In genomic region chr1:180942166-180943031, GRCm38 (mm10) we compare ENCODE assay signal across 8 mouse cellular contexts. TPM values are rescaled to one million over a fixed set of nuclear protein-coding genes. Genes with fewer than 3 reads are reported as not detected.
A peak's percentile ranks its signal among the peaks of the same experiment; 100 is the strongest.
DNase-seq lines count a peak whose midpoint lies in the region; ATAC-seq and TF ChIP-seq lines count a peak whose summit lies in the region.

Tmem63a (plus strand) TSS chr1:180942344.

- peak within 1 kb of the TSS; percentile 74 for H3K9ac ChIP-seq in intestine, postnatal 0 days (ENCODE audit: low read depth, low read length)
- peak within 1 kb of the TSS; percentile 86 for H3K9ac ChIP-seq in limb, embryonic 14.5 days (ENCODE audit: low read depth, low read length, severe bottlenecking)
- peak within 1 kb of the TSS; percentile 30 for H3K9ac ChIP-seq in midbrain, embryonic 15.5 days

- H3K4me3 ChIP-seq in cerebellum, adult 2 months (replicated peaks; ENCODE audit: insufficient read depth, low read depth, low read length) = peak within 1 kb of the TSS; percentile 53
- H3K4me3 ChIP-seq in embryonic facial prominence, embryonic 10.5 days = peak within 1 kb of the TSS; percentile 83
- peak within 1 kb of the TSS; percentile 78 for H3K4me3 ChIP-seq in intestine, postnatal 0 days (ENCODE audit: low read depth, low read length)
- H3K4me3 ChIP-seq in limb, embryonic 14.5 days (replicated peaks; ENCODE audit: low read length) = peak within 1 kb of the TSS; percentile 83
- H3K4me3 ChIP-seq in midbrain, embryonic 15.5 days = peak within 1 kb of the TSS; percentile 56

- DNase-seq in cerebellum, adult 2 months = peak; percentile 16 to 38
- peak; percentile 79 for DNase-seq in embryonic facial prominence, embryonic 10.5 days (ENCODE audit: low spot score)
- DNase-seq in heart, adult 11 months = peak; percentile 99
- peak; percentile 74 for DNase-seq in limb, embryonic 14.5 days (ENCODE audit: low spot score)
- peak; percentile 58 to 62 for DNase-seq in spleen, postnatal 14 days (ENCODE audit: low spot score in 2 of 2)

- peak within 1 kb of the TSS; percentile 78 for H3K4me2 ChIP-seq in intestine, postnatal 0 days (replicated peaks; ENCODE audit: low read depth)
- peak within 1 kb of the TSS; percentile 85 for H3K4me2 ChIP-seq in limb, embryonic 14.5 days (replicated peaks; ENCODE audit: low read depth, low read length, severe bottlenecking)
- peak within 1 kb of the TSS; percentile 97 for H3K4me2 ChIP-seq in midbrain, embryonic 15.5 days

- TF ChIP-seq POLR2A in cerebellum, adult 2 months (IDR thresholded peaks at IDR 0.05; ENCODE audit: borderline replicate concordance, insufficient read depth, low read length) = no peak
- peak; percentile 48; the same call in 1 of the 2 replicates for TF ChIP-seq POLR2A in limb, embryonic 14.5 days (IDR thresholded peaks at IDR 0.05; ENCODE audit: borderline replicate concordance, extremely low read depth, insufficient read depth, insufficient read length)

- no peaks in the 10 kb centered on the region for H3K36me3 ChIP-seq in embryonic facial prominence, embryonic 10.5 days (replicated peaks)
- H3K36me3 ChIP-seq in intestine, postnatal 0 days (ENCODE audit: control insufficient read depth, insufficient read depth) = 0 out of 2 replicates have a peak, but pooled peaks cover 4% of the 10 kb centered on the region
- peaks cover 8% of the 10 kb centered on the region for H3K36me3 ChIP-seq in limb, embryonic 14.5 days (ENCODE audit: control insufficient read depth, insufficient read depth, low read length)
- H3K36me3 ChIP-seq in midbrain, embryonic 15.5 days (replicated peaks) = no peaks in the 10 kb centered on the region

- H3K27ac ChIP-seq in cerebellum, adult 2 months (ENCODE audit: insufficient read depth, low read length) = no peak within 1 kb of the TSS; the same call in 1 of the 2 replicates
- peak within 1 kb of the TSS; percentile 86 for H3K27ac ChIP-seq in embryonic facial prominence, embryonic 10.5 days (replicated peaks)
- peak within 1 kb of the TSS; percentile 76 for H3K27ac ChIP-seq in intestine, postnatal 0 days (ENCODE audit: low read depth, low read length)
- H3K27ac ChIP-seq in limb, embryonic 14.5 days (replicated peaks; ENCODE audit: low read depth, low read length) = peak within 1 kb of the TSS; percentile 84
- H3K27ac ChIP-seq in midbrain, embryonic 15.5 days = no peak within 1 kb of the TSS

- WGBS in cerebellum, adult 2 months = under 1% methylated on average over 73 of the region's 73 CpGs
- WGBS in embryonic facial prominence, embryonic 10.5 days = under 1% methylated on average over 73 of the region's 73 CpGs
- WGBS in intestine, postnatal 0 days = under 1% methylated on average over 73 of the region's 73 CpGs
- under 1% methylated on average over 64 of the region's 73 CpGs for WGBS in limb, embryonic 14.5 days
- WGBS in midbrain, embryonic 15.5 days = under 1% methylated on average over 73 of the region's 73 CpGs

- H3K27me3 ChIP-seq in cerebellum, adult 2 months (ENCODE audit: control insufficient read depth, insufficient read depth, low read length) = no peaks in the 10 kb centered on the region
- H3K27me3 ChIP-seq in embryonic facial prominence, embryonic 10.5 days (replicated peaks; ENCODE audit: low read depth, poor library complexity, severe bottlenecking) = peaks cover 69% of the 10 kb centered on the region
- H3K27me3 ChIP-seq in intestine, postnatal 0 days (replicated peaks; ENCODE audit: control insufficient read depth, insufficient read depth, low read length) = no peaks in the 10 kb centered on the region
- peaks cover 2% of the 10 kb centered on the region; the same call in 1 of the 2 replicates for H3K27me3 ChIP-seq in limb, embryonic 14.5 days (ENCODE audit: control insufficient read depth, insufficient read depth, low read length)
- H3K27me3 ChIP-seq in midbrain, embryonic 15.5 days (replicated peaks) = peaks cover 46% of the 10 kb centered on the region

- no peak for ATAC-seq in cerebellum, adult (ENCODE audit: insufficient number of reproducible peaks, low FRiP score, low TSS enrichment)
- ATAC-seq in intestine, postnatal 0 days = peak; percentile 55
- peak; percentile 39 for ATAC-seq in limb, embryonic 14.5 days (ENCODE audit: low FRiP score, low read depth)
- ATAC-seq in midbrain, embryonic 15.5 days (replicated peaks) = peak; percentile 60; the same call in 1 of the 2 replicates

- H3K4me1 ChIP-seq in cerebellum, adult 2 months (ENCODE audit: control insufficient read depth, insufficient read depth, low read length) = no peaks in the 10 kb centered on the region
- peaks cover 51% of the 10 kb centered on the region for H3K4me1 ChIP-seq in embryonic facial prominence, embryonic 10.5 days
- peaks cover 7% of the 10 kb centered on the region; the same call in 1 of the 2 replicates for H3K4me1 ChIP-seq in intestine, postnatal 0 days (replicated peaks; ENCODE audit: control insufficient read depth, insufficient read depth, low read length)
- H3K4me1 ChIP-seq in limb, embryonic 14.5 days (ENCODE audit: control insufficient read depth, insufficient read depth, low read length) = peaks cover 44% of the 10 kb centered on the region
- peaks cover 13% of the 10 kb centered on the region for H3K4me1 ChIP-seq in midbrain, embryonic 15.5 days

- no peaks in the 10 kb centered on the region for H3K9me3 ChIP-seq in embryonic facial prominence, embryonic 10.5 days
- no peaks in the 10 kb centered on the region for H3K9me3 ChIP-seq in intestine, postnatal 0 days (ENCODE audit: control insufficient read depth)
- no peaks in the 10 kb centered on the region for H3K9me3 ChIP-seq in limb, embryonic 14.5 days (ENCODE audit: control insufficient read depth, low read length)
- no peaks in the 10 kb centered on the region for H3K9me3 ChIP-seq in midbrain, embryonic 15.5 days

- no peak for TF ChIP-seq CTCF in cerebellum, adult 2 months (IDR thresholded peaks at IDR 0.05; ENCODE audit: borderline replicate concordance, insufficient read depth, low read depth, low read length)
- no peak for TF ChIP-seq CTCF in intestine, postnatal 0 days (IDR thresholded peaks at IDR 0.05; ENCODE audit: low read depth)

RNA-seq across cellular contexts. Expression of gene Tmem63a, which starts in this region (rescaled TPM):
- polyA plus RNA-seq in cerebellum, adult 2 months (2012; rRNA removed) = 87.8 and 117 TPM in 2 replicates
- 2.4 and 4.3 TPM in 2 replicates for polyA plus RNA-seq in embryonic facial prominence, embryonic 10.5 days (2016; fragmentation: Nextera tagmentation; extraction: Ambion mirVana)
- polyA plus RNA-seq in intestine, postnatal 0 days (2015; fragmentation: Nextera tagmentation; extraction: Ambion mirVana) = 9.5 and 10.2 TPM in 2 replicates
- 47.9 and 56.9 TPM in 2 replicates for polyA plus RNA-seq in limb, embryonic 14.5 days (2012; rRNA removed)
- 18.2 and 19.1 TPM in 2 replicates for polyA plus RNA-seq in limb, embryonic 14.5 days (2014; fragmentation: Nextera tagmentation; extraction: Ambion mirVana)
- polyA plus RNA-seq in midbrain, embryonic 15.5 days (2015; fragmentation: Nextera tagmentation; extraction: Ambion mirVana) = 1.4 and 1.8 TPM in 2 replicates

Comparison
In these comparisons a context has a peak if more than half of its experiments do, and no peak if none do; other contexts are left out.
1. DNase-seq: peak in every context shown above with its lines; median percentile 99 in heart, adult 11 months; 79 in embryonic facial prominence, embryonic 10.5 days; 74 in limb, embryonic 14.5 days; 60 in spleen, postnatal 14 days; 27 in cerebellum, adult 2 months.
2. H3K27ac ChIP-seq: peak in embryonic facial prominence, embryonic 10.5 days (single experiment), intestine, postnatal 0 days (single experiment) and limb, embryonic 14.5 days (single experiment); none in cerebellum, adult 2 months (single experiment) and midbrain, embryonic 15.5 days (single experiment).
3. H3K9ac ChIP-seq: peak in every context shown above with its lines; median percentile 86 in limb, embryonic 14.5 days; 74 in intestine, postnatal 0 days; 30 in midbrain, embryonic 15.5 days.
4. Peak in every context shown above with its lines, with median percentiles within 50 percentile points of each other: H3K4me3 ChIP-seq and H3K4me2 ChIP-seq.